Mouse (Mus musculus) CD4-positive, CD25-positive, alpha-beta regulatory T cell, adult 4 months (primary cell): ENCODE measurements around the gene Ndufs2. TPM values are rescaled to one million over a fixed set of nuclear protein-coding genes. Genes with fewer than 3 reads are reported as not detected.
A peak's percentile ranks its signal among the peaks of the same experiment; 100 is the strongest.

Experiments used
- ATAC-seq: one replicate; pipeline ENCODE4 v1.8.0; 2017
- polyA plus RNA-seq, 2 experiments: library from polyadenylated mRNA; unstranded; fragments of 100-300 nt; shearing (Covaris generic); gene quantifications; one replicate each; pipeline ENCODE4 v1.2.1; 2017

Gene Ndufs2
- polyA plus RNA-seq, 2 experiments from 2014 or later = 115 to 119 TPM

- ATAC-seq = no peak
Observed at GRCm38 (mm10) chr1:171227879-171228278, 23.3 kb downstream of the Ndufs2 start.

- ATAC-seq = no peak
Observed at GRCm38 (mm10) chr1:171226780-171227179, 24.4 kb downstream of the Ndufs2 start.

- no peak for ATAC-seq
Observed at GRCm38 (mm10) chr1:171224857-171225256, 26.3 kb downstream of the Ndufs2 start, which contains the start of gene Apoa2. TSS of gene Apoa2 (plus strand) at chr1:171225054.

GRCm38 (mm10) chr1:171223796-171224195, 27.4 kb downstream of the Ndufs2 start:
- ATAC-seq = no peak

GRCm38 (mm10) chr1:171223168-171223567, 28.0 kb downstream of the Ndufs2 start:
- ATAC-seq = no peak

- peak; percentile 97 for ATAC-seq
Observed at GRCm38 (mm10) chr1:171222238-171223155, 28.7 kb downstream of the Ndufs2 start, which contains the start of gene Tomm40l. TSS of gene Tomm40l (minus strand) at chr1:171222514.

- no peak for ATAC-seq
Observed at GRCm38 (mm10) chr1:171221281-171222193, 29.7 kb downstream of the Ndufs2 start.

GRCm38 (mm10) chr1:171220871-171221270, 30.3 kb downstream of the Ndufs2 start:
- ATAC-seq = peak; percentile 16

- no peak for ATAC-seq
Observed at GRCm38 (mm10) chr1:171216241-171216955, 34.8 kb downstream of the Ndufs2 start.

GRCm38 (mm10) chr1:171213801-171214496, 37.2 kb downstream of the Ndufs2 start, which contains the start of gene Nr1i3:
TSS of gene Nr1i3 (plus strand) at chr1:171213970.
- no peak for ATAC-seq

- ATAC-seq = no peak
Observed at GRCm38 (mm10) chr1:171212854-171213253, 38.3 kb downstream of the Ndufs2 start.

- no peak for ATAC-seq
Observed at GRCm38 (mm10) chr1:171209409-171209808, 41.8 kb downstream of the Ndufs2 start.

- no peak for ATAC-seq
Observed at GRCm38 (mm10) chr1:171205704-171206493, 45.3 kb downstream of the Ndufs2 start.

- ATAC-seq = no peak
Observed at GRCm38 (mm10) chr1:171204249-171204644, 46.9 kb downstream of the Ndufs2 start.

GRCm38 (mm10) chr1:171203471-171204248, 47.5 kb downstream of the Ndufs2 start:
- no peak for ATAC-seq

GRCm38 (mm10) chr1:171200769-171201168, 50.4 kb downstream of the Ndufs2 start:
- ATAC-seq = no peak

GRCm38 (mm10) chr1:171199532-171199931, 51.7 kb downstream of the Ndufs2 start:
- no peak for ATAC-seq

GRCm38 (mm10) chr1:171195887-171196397, 55.2 kb downstream of the Ndufs2 start, which contains the start of gene Pcp4l1:
TSS of gene Pcp4l1 (minus strand) at chr1:171196268.
- ATAC-seq = no peak

- ATAC-seq = no peak
Observed at GRCm38 (mm10) chr1:171195046-171195822, 56.0 kb downstream of the Ndufs2 start.
